Mouse (Mus musculus) myocyte (in vitro differentiated cells): ENCODE measurements around the gene Ttc3.

ENCODE experiments used
- E2F4 ChIP-seq: IDR thresholded peaks from one replicate; pipeline ENCODE4 v1.6.1; 2011; ENCODE audit warnings: mild to moderate bottlenecking, control low read depth, moderate library complexity; ENCODE audit not compliant: insufficient read depth
- POLR2A ChIP-seq: IDR thresholded peaks from one replicate; pipeline ENCODE4 v1.6.1; 2011; ENCODE audit warnings: low read depth, mild to moderate bottlenecking, control low read depth, moderate library complexity; ENCODE audit not compliant: insufficient read length

GRCm38 (mm10) chr16:94468391-94468790, 98.0 kb downstream of the Ttc3 start:
- no peak for TF ChIP-seq E2F4
- no peak for TF ChIP-seq POLR2A
